Mouse (Mus musculus) c-Kit-positive CD71-positive TER-119-negative erythroid progenitor cells, embryonic 14.5 days (primary cell): Measurements from ENCODE around the gene Krtap6-5.
"Not testable (repeated sequence)": the region's sequence is repeated elsewhere in the genome, so short reads cannot be mapped to it uniquely, and the experiment has no call there.

Source experiments
- DNase-seq: peaks from one replicate; pipeline ENCODE4 v3.0.0-alpha.2; 2013; ENCODE audit warnings: low read depth

The Krtap6-5 gene

GRCm38 (mm10) chr16:89047783-89048182, at the start of gene Krtap6-5:
Gene Krtap6-5 (minus strand): TSS chr16:89047883.
- DNase-seq = no peak

DNA sequence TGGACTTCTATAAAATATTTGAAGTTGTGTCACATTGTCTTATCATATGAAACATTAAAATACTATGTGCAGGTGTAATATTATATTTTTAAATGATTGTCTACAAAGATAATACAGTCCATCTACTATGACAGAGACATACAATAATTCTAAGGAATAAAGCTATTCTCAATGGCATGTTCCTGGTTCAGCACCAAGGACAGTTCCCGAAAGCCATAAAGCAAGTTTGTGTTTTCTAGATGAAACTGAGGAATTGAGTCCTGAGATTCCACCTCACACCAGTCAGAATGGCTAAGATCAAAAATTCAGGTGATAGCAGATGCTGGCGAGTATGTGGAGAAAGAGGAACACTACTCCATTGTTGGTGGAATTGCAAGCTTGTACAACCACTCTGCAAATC, 23.4 kb upstream of the Krtap6-5 start:
- DNase-seq = peak; percentile 1

DNA sequence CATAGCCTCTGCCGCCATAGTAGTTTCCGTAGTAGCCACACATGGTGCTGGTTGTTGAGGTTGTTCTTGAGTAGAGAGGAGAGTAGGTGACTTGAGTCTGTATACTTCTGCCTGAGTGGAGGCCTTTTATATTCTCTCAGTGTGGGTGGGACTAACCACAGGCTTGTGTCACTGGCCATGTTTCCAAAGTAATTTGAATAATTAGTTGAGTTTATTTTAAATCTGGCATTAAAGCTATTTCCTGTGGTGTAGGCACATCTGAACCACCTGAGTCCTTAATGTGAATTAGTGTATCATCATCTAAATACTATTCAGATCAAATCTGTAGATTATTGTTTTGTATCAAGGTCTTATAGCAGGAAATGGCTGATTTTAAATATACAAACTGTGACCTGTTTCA, 16.2 kb upstream of the Krtap6-5 start, which contains the start of gene 1110025L11Rik:
Gene 1110025L11Rik (minus strand): TSS at position 101 of the 400 bp plus-strand sequence.
- DNase-seq = not testable (repeated sequence)

GRCm38 (mm10) chr16:89041372-89041771, 6.3 kb downstream of the Krtap6-5 start, which contains the start of gene Gm10228:
Gene Gm10228 (minus strand): TSS chr16:89041472.
- DNase-seq = not testable (repeated sequence)

DNA sequence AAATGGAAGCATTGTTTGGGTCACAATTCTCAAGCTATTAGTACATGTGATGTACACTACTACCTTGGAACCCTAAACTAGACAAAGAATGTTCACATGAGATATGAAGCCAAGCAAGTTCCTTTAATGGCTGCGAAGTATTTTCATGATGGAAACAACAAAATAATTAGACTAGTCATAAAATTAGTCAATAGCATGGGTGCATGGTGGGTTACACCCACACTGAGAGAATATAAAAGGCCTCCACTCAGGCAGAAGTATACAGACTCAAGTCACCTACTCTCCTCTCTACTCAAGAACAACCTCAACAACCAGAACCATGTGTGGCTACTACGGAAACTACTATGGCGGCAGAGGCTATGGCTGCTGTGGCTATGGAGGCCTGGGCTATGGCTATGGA, 16.3 kb downstream of the Krtap6-5 start, which contains the start of gene Krtap6-1:
Gene Krtap6-1 (plus strand): TSS at position 301 of the 400 bp plus-strand sequence.
- not testable (repeated sequence) for DNase-seq

GRCm38 (mm10) chr16:89014984-89015383, 32.7 kb downstream of the Krtap6-5 start, which contains the start of gene Gm10229:
Gene Gm10229 (plus strand): TSS chr16:89015284.
- DNase-seq = not testable (repeated sequence)

DNA sequence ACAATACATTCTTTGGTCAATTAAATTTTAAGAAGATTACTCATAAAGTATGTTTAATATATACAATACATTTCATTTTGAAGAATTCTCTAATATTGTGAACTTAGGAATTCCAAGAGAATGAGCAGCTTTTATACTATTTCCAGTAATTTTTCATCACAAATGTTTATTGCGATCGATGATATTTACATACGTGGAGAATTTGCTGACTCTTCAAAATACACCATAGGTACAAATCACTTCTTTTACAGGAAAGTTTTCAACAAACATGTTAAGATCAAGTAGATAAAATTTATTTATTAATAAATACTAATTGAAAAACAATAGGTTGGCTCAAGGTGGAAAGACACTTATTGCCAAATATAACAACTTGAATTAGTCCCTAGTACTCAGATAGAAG, 33.7 kb downstream of the Krtap6-5 start:
- DNase-seq = no peak

DNA sequence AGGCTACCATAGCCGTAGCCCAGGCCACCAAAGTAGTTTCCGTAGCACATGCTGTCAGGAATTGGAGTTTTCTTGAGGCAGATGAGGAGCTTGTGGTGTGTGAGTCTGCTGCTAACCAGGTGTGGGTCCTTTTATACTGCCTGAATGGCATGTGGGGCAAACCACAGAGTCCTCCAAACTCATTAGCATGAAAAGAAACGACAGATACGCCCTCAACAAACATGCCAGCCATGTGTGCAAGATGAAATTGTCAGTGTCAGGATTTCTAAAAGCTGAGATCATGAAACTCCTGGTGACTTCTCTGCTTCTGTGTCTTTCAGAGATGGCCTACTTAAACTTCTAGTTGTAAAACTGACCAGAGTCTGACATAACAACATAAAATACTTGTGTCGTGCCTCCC, 37.0 kb downstream of the Krtap6-5 start, which contains the start of gene Krtap22-2:
Gene Krtap22-2 (minus strand): TSS at position 101 of the 400 bp plus-strand sequence.
- DNase-seq = no peak
